Mouse (Mus musculus): Measurements from ENCODE around the gene Hs6st1.
"Not testable (repeated sequence)": the region's sequence is repeated elsewhere in the genome, so short reads cannot be mapped to it uniquely, and the experiment has no call there.

The Hs6st1 gene

GRCm38 (mm10) chr1:36068076-36068475, at the start of gene Hs6st1:
Gene Hs6st1 (plus strand): TSS chr1:36068400.
- no peak for DNase-seq (ENCODE audit: extremely low read depth, low read depth, low spot score)

DNA sequence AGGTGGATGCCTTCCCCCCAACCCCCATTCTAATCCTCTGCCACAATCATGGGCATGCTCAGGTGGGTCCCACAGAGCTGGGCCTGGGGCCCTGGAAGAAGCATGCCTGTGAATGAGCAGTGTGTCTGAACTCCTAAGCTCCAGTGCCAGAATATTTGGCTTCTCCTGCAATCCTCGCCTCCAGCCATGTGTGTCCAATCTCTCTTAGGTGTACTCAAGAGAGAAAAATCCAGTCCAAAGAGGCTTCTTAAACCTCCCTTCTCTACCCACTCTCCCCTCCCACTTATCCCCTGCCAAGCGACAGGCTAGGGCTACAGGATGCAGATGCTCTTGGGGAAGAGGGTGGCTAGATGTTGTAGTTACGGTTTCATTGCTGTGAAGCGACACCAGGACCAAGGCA, 49.6 kb upstream of the Hs6st1 start:
- no peak for DNase-seq (ENCODE audit: extremely low read depth, low read depth, low spot score)

GRCm38 (mm10) chr1:36019161-36019560, 49.0 kb upstream of the Hs6st1 start:
- DNase-seq (ENCODE audit: extremely low read depth, low read depth, low spot score): no peak

- no peak for DNase-seq (ENCODE audit: extremely low read depth, low read depth, low spot score)
Observed at GRCm38 (mm10) chr1:36020315-36020714, 47.9 kb upstream of the Hs6st1 start.

DNA sequence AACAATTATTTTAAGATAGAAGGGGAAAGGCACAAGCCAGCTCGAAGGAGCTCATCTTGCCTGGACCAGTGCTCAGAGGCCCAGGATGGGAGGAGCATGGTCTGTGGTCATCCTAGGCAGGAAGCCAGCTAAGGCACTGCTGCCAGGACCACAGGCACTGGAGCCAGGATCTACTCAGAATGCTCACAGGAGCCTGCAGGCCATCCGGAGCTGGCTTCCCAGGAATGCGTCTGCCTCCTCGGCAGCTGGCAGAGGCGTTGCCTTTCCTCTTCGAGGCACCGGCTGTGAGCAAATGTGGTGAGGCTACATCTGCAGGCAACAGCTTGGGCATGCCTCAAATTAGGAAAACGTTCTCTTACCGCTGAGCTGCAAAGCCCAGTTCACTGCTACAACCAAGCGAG, 37.8 kb upstream of the Hs6st1 start:
- no peak for DNase-seq (ENCODE audit: extremely low read depth, low read depth, low spot score)

GRCm38 (mm10) chr1:36038769-36039168, 29.4 kb upstream of the Hs6st1 start:
- no peak for DNase-seq (ENCODE audit: extremely low read depth, low read depth, low spot score)

DNA sequence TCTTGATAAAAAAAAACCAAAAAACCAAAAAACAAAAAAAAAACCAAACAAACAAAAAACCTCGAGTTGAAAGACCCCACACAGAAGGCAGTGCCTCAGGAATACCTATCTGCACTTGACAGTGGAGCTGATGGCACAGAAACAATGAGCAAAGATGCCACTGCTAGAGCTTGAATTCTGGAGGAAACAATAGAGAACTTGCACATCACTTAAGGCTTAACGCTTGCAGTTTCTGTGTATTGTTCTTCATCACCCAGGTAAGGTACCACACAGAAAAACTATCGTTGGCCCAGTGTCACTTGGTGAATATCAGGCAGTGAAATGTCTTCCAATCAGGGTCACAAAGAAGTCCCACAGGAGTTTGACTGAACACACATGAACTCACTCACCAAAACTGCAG, 26.1 kb upstream of the Hs6st1 start:
- DNase-seq (ENCODE audit: extremely low read depth, low read depth, low spot score): no peak

DNA sequence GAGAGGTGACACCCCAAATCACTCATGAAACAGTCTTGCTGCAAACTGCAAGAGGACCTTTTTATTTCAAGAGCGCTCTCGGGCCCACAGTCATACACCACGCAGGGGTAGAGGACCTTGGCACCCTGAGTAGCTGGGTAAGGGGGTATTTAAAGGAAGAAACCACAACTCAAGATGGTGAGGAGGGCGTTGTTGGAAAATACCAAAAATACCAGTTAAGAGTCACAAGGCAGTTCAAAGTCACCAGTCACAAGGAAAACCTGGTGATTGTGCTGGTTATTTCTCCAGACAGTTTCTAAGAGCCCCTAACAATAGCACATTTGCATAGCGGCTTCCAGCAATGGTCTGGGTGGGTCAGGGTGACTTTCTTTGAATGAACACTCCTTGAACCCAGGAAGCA, 24.4 kb upstream of the Hs6st1 start:
- DNase-seq (ENCODE audit: extremely low read depth, low read depth, low spot score): not testable (repeated sequence)

DNA sequence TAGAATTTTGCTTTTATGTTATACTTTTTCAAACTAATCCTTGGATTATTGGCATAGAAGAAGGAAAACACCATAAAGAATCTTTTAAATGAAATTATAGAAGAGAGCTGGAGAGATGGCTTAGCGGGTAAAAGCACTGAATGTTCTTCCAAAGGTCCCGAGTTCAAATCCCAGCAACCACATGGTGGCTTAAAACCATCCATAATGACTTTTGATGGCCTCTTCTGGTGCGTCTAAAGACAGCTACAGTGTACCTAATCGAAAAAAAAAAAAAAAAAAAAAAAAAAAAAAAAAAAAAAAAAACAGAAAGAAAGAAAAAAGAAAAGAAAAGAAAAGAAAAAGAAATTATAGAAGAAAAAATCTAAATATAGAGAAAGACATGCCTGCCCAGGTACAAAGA, 23.9 kb upstream of the Hs6st1 start:
- DNase-seq (ENCODE audit: extremely low read depth, low read depth, low spot score): no peak

DNA sequence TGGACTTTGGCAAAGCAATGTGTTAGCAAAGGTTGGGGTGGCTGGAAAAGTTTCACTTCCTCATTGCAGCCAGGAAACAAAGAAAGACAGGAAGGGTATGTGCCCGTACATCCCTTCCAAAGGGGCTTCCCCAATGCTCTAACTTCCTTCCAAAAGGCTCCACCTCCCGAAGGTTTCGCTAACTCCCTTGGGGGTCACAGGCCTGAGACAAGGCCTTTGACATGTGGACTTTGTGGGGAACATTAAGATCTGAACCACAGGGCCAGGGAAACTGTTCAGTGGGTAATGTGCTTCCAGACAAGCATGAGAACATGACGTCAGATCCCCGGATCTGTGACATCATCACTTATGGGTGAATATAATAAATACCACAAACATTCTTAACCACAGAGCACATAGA, 15.5 kb upstream of the Hs6st1 start:
- DNase-seq (ENCODE audit: extremely low read depth, low read depth, low spot score): no peak

DNA sequence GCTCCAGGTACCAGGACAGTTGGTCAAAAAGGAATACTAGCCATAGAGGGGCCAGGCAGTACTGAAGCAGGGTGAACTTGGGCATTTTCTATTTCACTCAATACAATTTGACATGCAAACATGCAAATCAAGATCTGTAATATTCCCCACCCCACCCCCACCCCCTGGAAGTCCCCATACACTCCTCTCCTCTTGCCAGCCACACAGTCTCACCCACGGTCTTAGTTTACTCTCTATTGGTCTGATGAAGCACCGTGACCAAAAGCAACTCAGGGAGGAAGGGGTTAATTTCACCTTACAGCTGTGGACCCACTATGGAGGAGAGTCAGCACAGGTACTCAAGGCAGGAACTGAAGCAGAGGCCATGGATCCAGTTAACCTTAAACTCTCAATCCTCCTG, 14.6 kb upstream of the Hs6st1 start:
- no peak for DNase-seq (ENCODE audit: extremely low read depth, low read depth, low spot score)

GRCm38 (mm10) chr1:36054182-36054966, 13.8 kb upstream of the Hs6st1 start:
- DNase-seq (ENCODE audit: extremely low read depth, low read depth, low spot score): peak; percentile 97

DNA sequence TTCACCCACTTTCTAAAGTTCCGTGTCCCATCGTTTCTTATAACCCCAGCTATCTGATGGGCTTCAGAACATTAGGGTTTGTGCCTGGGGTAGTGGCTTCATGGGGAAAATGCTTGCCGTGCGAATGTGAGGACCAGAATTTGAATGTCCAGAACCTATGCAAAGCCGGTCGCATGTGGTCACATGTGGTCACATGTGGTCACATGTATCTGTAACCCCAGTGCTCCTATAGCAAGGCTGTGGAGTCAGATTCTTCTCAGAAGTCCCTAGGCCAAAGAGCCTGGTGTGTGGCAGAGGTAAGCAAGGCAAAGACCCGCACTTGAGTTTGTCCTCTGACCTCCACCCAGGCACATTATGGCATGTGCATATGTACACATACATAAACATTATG, 13.2 kb upstream of the Hs6st1 start:
- no peak for DNase-seq (ENCODE audit: extremely low read depth, low read depth, low spot score)

DNA sequence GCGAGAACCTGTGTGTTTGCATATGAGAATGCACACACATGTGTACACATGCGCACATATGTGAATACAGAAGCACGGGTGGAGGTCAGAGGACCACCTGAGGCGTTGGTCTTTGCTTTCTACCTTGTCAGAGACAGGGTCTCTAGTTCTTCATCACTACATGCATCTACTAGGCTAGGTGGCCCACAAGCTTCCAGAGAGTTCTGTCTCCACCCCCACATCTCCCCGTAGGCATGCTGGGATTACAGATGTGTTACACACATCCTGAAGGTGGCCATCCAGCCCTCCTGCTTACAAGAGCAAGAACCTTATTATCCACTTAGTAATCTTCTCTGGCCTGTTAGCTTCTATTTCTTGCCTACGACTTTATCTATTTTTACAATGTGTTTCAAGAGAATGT, 8.8 kb upstream of the Hs6st1 start:
- DNase-seq (ENCODE audit: extremely low read depth, low read depth, low spot score): no peak

GRCm38 (mm10) chr1:36059959-36060953, 7.9 kb upstream of the Hs6st1 start:
- DNase-seq (ENCODE audit: extremely low read depth, low read depth, low spot score): peak; percentile 70

DNA sequence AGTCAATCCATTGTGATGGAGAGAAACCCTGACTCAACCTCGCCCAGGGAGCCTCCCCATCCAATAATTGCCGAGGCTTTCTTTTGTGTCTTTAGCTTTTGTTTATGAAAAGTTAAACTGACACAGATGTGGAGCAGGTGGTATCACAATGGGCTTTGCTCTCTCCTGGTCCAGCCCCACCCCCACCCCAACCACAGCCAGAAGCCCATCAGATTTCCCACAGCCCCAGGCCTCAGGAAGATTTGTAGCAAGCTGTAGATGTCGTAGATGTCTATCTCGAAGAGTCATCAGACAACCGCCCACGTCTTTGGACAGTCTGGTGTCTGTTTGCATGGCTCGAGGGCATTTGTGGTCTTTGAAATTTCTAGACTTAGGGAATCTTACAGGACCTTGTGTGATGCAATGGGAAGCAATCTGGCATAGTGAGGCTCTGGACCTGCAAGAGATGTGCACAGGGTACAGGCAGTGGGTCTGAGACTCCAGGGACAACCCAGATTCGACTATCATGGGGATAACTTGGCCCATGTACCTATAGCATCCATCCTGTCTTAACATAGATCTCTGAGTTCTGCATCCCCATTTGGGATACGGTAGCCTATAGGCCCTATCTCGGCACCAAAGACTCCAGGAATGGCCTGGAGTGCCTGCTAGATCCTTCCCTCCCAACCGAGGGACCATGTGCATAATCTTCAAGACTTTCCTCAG, 6.8 kb upstream of the Hs6st1 start:
- DNase-seq (ENCODE audit: extremely low read depth, low read depth, low spot score): no peak

- DNase-seq (ENCODE audit: extremely low read depth, low read depth, low spot score): no peak
Observed at GRCm38 (mm10) chr1:36062088-36062805, 6.0 kb upstream of the Hs6st1 start.

DNA sequence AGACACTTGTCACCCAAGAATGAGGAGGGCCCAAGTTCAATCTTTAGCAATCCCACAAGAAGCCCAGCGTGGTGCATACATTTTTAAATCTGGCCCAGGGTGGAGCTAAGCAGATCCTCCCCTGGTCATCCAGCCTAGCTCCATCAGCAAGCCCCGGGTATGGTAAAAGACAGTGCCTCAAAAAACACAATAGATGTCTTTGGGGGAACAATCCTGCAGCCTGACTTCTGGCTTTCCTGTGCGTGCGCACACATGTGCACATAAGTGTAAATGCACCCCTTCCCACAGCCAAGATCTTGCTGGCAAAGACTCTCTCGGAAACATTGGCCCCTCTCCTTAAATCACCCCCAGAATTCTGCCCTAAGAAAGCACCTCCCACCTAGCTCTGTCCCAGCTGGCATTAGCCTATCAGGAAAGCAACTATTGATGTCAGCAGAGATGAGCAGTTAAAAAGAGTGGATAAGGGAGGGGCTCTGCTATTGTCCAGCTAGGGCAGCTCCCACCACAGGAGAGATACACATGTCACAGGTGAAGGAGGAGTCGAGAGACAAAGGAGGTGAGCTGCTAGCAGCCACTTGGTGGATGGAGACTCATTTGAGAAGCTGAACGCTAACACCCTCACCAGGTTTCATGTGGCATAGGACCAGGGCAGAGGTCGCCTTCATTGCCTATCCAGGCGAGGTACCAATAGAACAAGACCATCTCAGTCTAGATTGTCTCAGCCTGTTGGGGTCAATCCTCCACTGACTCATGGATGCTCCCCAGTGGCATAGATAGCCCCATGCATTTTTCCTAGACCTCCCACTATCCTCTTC, 5.2 kb upstream of the Hs6st1 start:
- no peak for DNase-seq (ENCODE audit: extremely low read depth, low read depth, low spot score)

- no peak for DNase-seq (ENCODE audit: extremely low read depth, low read depth, low spot score)
Observed at GRCm38 (mm10) chr1:36063641-36063955, 4.6 kb upstream of the Hs6st1 start.

GRCm38 (mm10) chr1:36064223-36064622, 4.0 kb upstream of the Hs6st1 start:
- no peak for DNase-seq (ENCODE audit: extremely low read depth, low read depth, low spot score)
